Mouse (Mus musculus) C2C12 (cell line): ENCODE measurements around the gene Fbxl20.

Source experiments
- CEBPB ChIP-seq: IDR thresholded peaks from one replicate; pipeline ENCODE4 v1.6.1; 2011; ENCODE audit warnings: low read depth, mild to moderate bottlenecking, control low read depth, moderate library complexity
- CTCF ChIP-seq: IDR thresholded peaks from one replicate; pipeline ENCODE4 v1.5.1; 2011; ENCODE audit not compliant: control insufficient read depth, insufficient read depth, insufficient read length
- MAX ChIP-seq: IDR thresholded peaks from one replicate; pipeline ENCODE4 v1.6.1; 2011; ENCODE audit warnings: mild to moderate bottlenecking, control low read depth

GRCm38 (mm10) chr11:98101332-98101731 lies 48.9 kb downstream of the Fbxl20 start:
- no peak for TF ChIP-seq CTCF
- no peak for TF ChIP-seq CEBPB
- no peak for TF ChIP-seq MAX
